Mouse (Mus musculus) liver, embryonic 14.5 days (tissue): ENCODE results near the gene Orai1.

Experiments used
- CTCF ChIP-seq: IDR thresholded peaks from 2 replicates; pipeline ENCODE4 v1.5.1; 2016; ENCODE audit warnings: antibody characterized with exemption, low read depth, control low read depth
- EP300 ChIP-seq: IDR thresholded peaks from 2 replicates; pipeline ENCODE4 v1.6.1; 2016; ENCODE audit warnings: antibody characterized with exemption, low read depth

DNA sequence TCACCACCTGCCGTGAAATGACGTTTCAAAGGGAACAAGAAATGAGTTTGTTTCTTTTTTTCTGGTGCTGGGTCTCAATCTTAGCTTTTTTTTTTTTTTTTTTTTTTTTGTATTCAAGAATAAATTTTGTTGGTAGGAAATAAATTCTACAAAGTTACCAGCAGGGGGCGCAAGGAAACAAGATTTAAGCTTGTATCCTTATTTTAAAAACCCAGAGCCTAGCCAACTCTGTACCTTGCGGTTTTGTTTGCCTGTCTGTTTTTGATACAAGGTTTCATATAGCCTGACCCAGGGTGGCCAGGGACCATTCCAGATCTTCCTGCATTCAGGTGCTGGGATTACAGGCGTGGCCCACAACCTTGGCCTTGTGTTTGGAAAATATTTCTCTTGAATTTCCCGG lies 49.3 kb downstream of the Orai1 start:
- no peak for TF ChIP-seq EP300
- TF ChIP-seq CTCF = peak; percentile 59
